Mouse (Mus musculus) mouse embryonic stem cell (cell line): ENCODE data around the gene Ess2.

Experiments
- in situ Hi-C, 2 experiments: fragments of 300-500 bp; cut with MboI; formaldehyde crosslinking; loops; 1 replicate in 1 of 2; 3 replicates in 1 of 2; pipeline ENCODE4 v1.14.3; 2019 to 2020; ENCODE audit warnings: low sequenced_read_pairs in 2 of 2, low pct_unique_long_range_greater_than_20kb in 1 of 2, mixed read lengths in 1 of 2; ENCODE audit not compliant: unreplicated experiment in 1 of 2

Gene Ess2

GRCm38 (mm10) chr16:17872995-17873394 is 38.2 kb downstream of the Ess2 start:
- in situ Hi-C loops, result no loop called here

GRCm38 (mm10) chr16:17871248-17871647 is 39.9 kb downstream of the Ess2 start:
- in situ Hi-C loops, result no loop called here

DNA sequence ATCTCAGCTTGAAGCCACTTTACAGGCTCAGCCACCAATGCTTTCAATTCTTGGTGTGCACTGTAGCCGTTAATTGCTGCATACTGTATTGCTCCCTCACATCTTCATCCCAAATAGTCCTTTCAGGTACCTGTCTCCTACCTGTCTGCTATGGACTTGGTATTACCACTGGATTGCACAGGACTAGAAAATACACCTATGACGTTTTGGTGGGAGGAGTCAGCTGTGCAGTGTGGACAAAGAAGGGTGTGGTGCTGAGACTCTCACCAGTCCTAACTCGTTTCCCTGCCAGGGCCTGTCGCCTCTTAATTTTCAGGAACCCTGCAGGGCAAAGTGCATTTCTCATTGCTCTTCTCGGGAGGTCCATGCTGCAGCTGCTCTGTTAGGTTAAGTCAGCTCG is 45.4 kb downstream of the Ess2 start:
- in situ Hi-C loops, result no loop called here

- in situ Hi-C loops, result no loop called here
Observed at GRCm38 (mm10) chr16:17865293-17865692, 45.9 kb downstream of the Ess2 start.

GRCm38 (mm10) chr16:17858592-17858991 is 52.6 kb downstream of the Ess2 start:
- in situ Hi-C loops, result no loop called here

GRCm38 (mm10) chr16:17857157-17857556 is 54.0 kb downstream of the Ess2 start:
- in situ Hi-C loops, result no loop called here

GRCm38 (mm10) chr16:17853263-17853662 is 57.9 kb downstream of the Ess2 start:
- in situ Hi-C loops, result no loop called here

GRCm38 (mm10) chr16:17851860-17852259 is 59.3 kb downstream of the Ess2 start:
- in situ Hi-C loops, result no loop called here

- in situ Hi-C loops, result no loop called here
Observed at GRCm38 (mm10) chr16:17851331-17851730, 59.8 kb downstream of the Ess2 start.
